Mouse (Mus musculus): ENCODE results near the gene Fntb. TPM values are rescaled to one million over a fixed set of nuclear protein-coding genes. Genes with fewer than 3 reads are reported as not detected.
A peak's percentile ranks its signal among the peaks of the same experiment; 100 is the strongest.

The Fntb gene
- polyA plus RNA-seq, 1 experiment from 2014 or later: 24.4 TPM

DNA sequence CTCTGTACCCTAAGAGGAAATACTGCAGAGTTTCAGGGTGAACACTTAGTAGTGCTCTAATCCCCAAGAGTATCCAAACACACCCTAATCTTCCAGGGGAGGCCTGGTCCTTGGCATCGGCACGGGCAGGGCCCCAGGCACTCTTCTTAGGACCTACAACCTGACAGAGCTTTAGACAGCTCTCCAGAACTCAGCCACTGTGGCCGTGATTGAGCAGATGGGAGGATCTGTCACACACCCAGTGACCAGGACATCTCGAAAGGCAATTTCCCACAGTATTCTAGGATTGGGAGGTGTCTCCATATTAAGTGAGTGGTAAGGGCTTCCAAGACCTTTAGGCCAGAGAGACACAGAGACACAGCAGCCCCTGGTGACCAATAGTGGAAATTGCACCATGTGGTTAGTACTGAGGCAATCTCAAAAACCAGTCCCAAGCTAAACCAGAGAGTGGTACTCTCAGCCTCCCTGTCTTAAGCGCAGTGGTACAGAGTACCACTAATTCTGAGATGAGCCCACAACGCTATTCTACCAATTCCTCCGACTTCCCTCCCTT is 38.4 kb downstream of the Fntb start:
- peak; percentile 76 for DNase-seq (ENCODE audit: low spot score)
- peak; percentile 55 for ATAC-seq (replicated peaks; ENCODE audit: low FRiP score, low read depth)
- Histone ChIP-seq H3K4me2 (ENCODE audit: low read length) (no peak overlapping the region), H3K9me3 (replicated peaks; ENCODE audit: low read length) (no peaks in the 10 kb centered on the region), H3K27ac (no peak overlapping the region), H3K4me1 (replicated peaks; ENCODE audit: insufficient read depth, low read length) (no peaks in the 10 kb centered on the region), H3K9ac (ENCODE audit: low read depth, low read length) (no peak overlapping the region), H3K36me3 (ENCODE audit: insufficient read depth, low read length) (no peaks in the 10 kb centered on the region), H3K27me3 (ENCODE audit: insufficient read depth, low read length) (no peaks in the 10 kb centered on the region), H3K4me3 (replicated peaks; ENCODE audit: low read depth, low read length) (no peak overlapping the region)
- WGBS: 50% methylated on average over 7 of the region's 7 CpGs
- peak; percentile 84 for TF ChIP-seq CTCF (IDR thresholded peaks at IDR 0.05; ENCODE audit: low read depth)

DNA sequence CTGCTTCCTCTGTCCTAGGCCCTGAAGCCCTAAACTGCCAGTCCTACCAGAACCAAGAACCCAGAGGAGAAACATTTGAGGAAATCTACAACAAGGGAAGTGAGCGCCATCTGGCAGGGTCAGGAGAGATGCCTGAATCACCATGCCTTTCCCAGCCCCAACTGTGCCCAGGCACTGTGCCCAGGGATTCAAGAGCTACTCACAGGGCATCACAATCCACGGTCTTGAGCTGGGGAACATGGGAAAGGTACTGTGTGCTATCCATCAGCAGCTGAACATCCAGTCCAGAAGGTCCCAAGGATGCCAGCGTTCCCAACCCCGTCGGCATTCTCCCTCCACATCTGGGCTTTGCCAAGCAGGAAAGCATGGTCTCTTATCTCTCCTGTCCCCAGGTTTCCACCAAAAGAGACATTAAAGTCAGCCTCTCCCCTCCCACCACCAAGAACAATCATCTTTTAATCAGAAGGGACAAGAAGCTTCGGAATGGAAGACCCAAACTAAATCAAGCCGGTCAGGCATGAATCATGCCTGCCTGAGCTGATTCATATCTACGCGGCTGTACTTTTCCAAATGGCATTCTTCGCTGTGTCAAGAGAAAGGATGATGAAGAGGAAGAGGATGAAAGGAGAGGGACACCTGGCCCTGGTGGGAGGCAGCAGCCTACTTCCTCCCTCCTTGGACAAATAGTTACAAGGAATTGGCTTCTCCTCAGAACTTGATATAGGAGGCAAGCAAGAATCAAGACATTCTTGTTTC is 39.8 kb downstream of the Fntb start:
- ATAC-seq (replicated peaks; ENCODE audit: low FRiP score, low read depth) (no peak), DNase-seq (ENCODE audit: low spot score) (no peak)
- no peaks in the 10 kb centered on the region for H3K27me3 ChIP-seq (ENCODE audit: insufficient read depth, low read length)
- no peak overlapping the region for H3K4me2 ChIP-seq (ENCODE audit: low read length)
- H3K4me3 ChIP-seq (replicated peaks; ENCODE audit: low read depth, low read length): no peak overlapping the region
- 79% methylated on average over 10 of the region's 10 CpGs for WGBS
- no peak overlapping the region for H3K27ac ChIP-seq
- no peaks in the 10 kb centered on the region for H3K9me3 ChIP-seq (replicated peaks; ENCODE audit: low read length)
- no peak overlapping the region for H3K9ac ChIP-seq (ENCODE audit: low read depth, low read length)
- H3K36me3 ChIP-seq (ENCODE audit: insufficient read depth, low read length): no peaks in the 10 kb centered on the region
- TF ChIP-seq CTCF (IDR thresholded peaks at IDR 0.05; ENCODE audit: low read depth): no peak
- H3K4me1 ChIP-seq (replicated peaks; ENCODE audit: insufficient read depth, low read length): no peaks in the 10 kb centered on the region

DNA sequence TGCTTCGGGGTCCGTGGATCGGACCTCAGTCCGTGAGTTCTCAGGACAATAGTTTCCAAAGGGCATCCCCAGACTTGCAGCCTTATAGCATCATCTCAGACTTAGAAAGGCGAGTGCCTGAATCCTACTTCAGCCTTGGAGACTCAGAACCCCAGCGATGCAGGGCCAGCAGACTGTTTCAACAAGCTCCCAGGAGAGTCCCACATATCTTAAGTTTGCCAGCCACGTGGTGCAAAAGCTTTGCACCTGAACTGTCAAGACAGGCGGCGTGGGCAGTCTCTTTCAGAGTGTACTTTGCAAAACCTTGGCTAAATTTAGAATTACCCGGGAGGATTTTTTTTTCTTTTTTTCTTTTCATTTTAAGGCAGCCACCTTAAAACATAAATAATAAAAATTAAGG is 42.4 kb downstream of the Fntb start:
- no peak overlapping the region for H3K4me3 ChIP-seq (replicated peaks; ENCODE audit: low read depth, low read length)
- H3K9me3 ChIP-seq (replicated peaks; ENCODE audit: low read length): no peaks in the 10 kb centered on the region
- WGBS: 77% methylated on average over 10 of the region's 10 CpGs
- H3K36me3 ChIP-seq (ENCODE audit: insufficient read depth, low read length): no peaks in the 10 kb centered on the region
- no peak overlapping the region for H3K9ac ChIP-seq (ENCODE audit: low read depth, low read length)
- H3K4me2 ChIP-seq (ENCODE audit: low read length): no peak overlapping the region
- ATAC-seq (replicated peaks; ENCODE audit: low FRiP score, low read depth) (no peak), DNase-seq (ENCODE audit: low spot score) (no peak)
- H3K27ac ChIP-seq: no peak overlapping the region
- no peak for TF ChIP-seq CTCF (IDR thresholded peaks at IDR 0.05; ENCODE audit: low read depth)
- H3K4me1 ChIP-seq (replicated peaks; ENCODE audit: insufficient read depth, low read length): no peaks in the 10 kb centered on the region
- no peaks in the 10 kb centered on the region for H3K27me3 ChIP-seq (ENCODE audit: insufficient read depth, low read length)

DNA sequence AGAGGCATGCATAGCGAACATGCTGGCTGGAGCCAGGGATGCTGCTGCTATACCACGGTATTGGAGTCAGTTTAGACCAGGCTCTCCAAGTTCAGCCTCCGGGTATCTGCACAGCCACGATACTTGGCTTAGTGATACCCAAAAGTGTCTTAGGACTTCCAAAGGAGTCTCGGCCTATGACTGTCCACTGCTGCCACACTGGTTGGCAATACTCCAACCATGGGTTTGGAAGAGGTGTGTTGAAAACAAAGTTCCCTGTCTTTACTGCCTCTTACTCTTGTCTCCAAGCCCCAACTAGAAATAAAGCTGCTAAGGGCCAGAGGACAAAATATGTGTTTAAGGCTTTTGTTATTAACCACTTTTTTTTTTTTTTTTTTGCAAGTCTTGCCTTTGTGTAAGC is 45.1 kb downstream of the Fntb start:
- H3K4me1 ChIP-seq (replicated peaks; ENCODE audit: insufficient read depth, low read length): no peaks in the 10 kb centered on the region
- 87% methylated on average over 5 of the region's 5 CpGs for WGBS
- no peak for ATAC-seq (replicated peaks; ENCODE audit: low FRiP score, low read depth)
- H3K36me3 ChIP-seq (ENCODE audit: insufficient read depth, low read length): no peaks in the 10 kb centered on the region
- no peak overlapping the region for H3K9ac ChIP-seq (ENCODE audit: low read depth, low read length)
- TF ChIP-seq CTCF (IDR thresholded peaks at IDR 0.05; ENCODE audit: low read depth): no peak
- H3K4me3 ChIP-seq (replicated peaks; ENCODE audit: low read depth, low read length): no peak overlapping the region
- no peak overlapping the region for H3K27ac ChIP-seq
- no peak overlapping the region for H3K4me2 ChIP-seq (ENCODE audit: low read length)
- H3K27me3 ChIP-seq (ENCODE audit: insufficient read depth, low read length): no peaks in the 10 kb centered on the region; the same call in 1 of the 2 replicates
- no peak for DNase-seq (ENCODE audit: low spot score)
- H3K9me3 ChIP-seq (replicated peaks; ENCODE audit: low read length): no peaks in the 10 kb centered on the region

DNA sequence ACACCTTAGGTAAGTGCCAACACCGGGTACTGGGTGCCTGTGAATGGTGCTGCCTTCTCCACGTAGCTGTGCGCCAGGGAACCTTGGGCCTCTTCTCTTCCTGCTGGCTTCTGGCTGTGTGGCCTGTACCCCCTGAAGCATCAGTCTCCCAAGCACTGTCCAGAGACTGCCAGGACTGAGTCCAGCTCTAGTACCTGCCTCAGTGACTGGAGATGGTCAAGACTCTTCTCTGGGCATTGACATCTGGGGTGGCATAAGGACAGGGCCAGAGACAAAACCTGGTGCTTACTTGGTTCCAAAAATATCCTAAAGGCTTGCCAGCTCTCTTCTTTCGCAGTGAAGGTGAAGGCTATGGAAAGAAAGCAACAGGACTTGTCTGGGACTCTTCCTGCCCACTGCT is 45.6 kb downstream of the Fntb start:
- H3K9me3 ChIP-seq (replicated peaks; ENCODE audit: low read length): no peaks in the 10 kb centered on the region
- no peak overlapping the region for H3K4me3 ChIP-seq (replicated peaks; ENCODE audit: low read depth, low read length)
- H3K36me3 ChIP-seq (ENCODE audit: insufficient read depth, low read length): no peaks in the 10 kb centered on the region
- WGBS: 97% methylated on average over 4 of the region's 4 CpGs
- DNase-seq (ENCODE audit: low spot score) (no peak), ATAC-seq (replicated peaks; ENCODE audit: low FRiP score, low read depth) (no peak)
- no peaks in the 10 kb centered on the region for H3K4me1 ChIP-seq (replicated peaks; ENCODE audit: insufficient read depth, low read length)
- TF ChIP-seq CTCF (IDR thresholded peaks at IDR 0.05; ENCODE audit: low read depth): no peak
- no peaks in the 10 kb centered on the region; the same call in 1 of the 2 replicates for H3K27me3 ChIP-seq (ENCODE audit: insufficient read depth, low read length)
- H3K4me2 ChIP-seq (ENCODE audit: low read length): no peak overlapping the region
- no peak overlapping the region for H3K27ac ChIP-seq
- H3K9ac ChIP-seq (ENCODE audit: low read depth, low read length): no peak overlapping the region

DNA sequence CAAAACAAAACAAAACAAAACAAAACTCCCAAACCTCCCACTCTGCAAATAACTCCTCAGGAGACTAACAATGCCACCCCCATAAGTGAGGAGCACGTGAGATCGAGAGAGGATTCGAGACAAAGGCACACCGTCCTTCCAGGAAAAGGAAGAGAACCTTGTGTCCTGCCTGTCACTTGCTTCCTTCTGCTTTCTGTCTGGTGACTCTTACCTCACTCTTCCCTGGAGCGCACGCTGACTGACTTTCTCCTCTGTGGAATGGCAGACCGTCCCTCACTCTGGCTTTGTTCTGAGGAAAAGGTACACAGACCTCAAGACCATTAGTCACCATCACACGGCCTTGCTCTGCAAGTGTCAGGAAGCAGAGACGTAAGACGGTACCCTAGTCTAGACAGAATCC is 48.2 kb downstream of the Fntb start:
- Histone ChIP-seq H3K9me3 (replicated peaks; ENCODE audit: low read length) (no peaks in the 10 kb centered on the region), H3K4me3 (replicated peaks; ENCODE audit: low read depth, low read length) (no peak overlapping the region), H3K4me2 (ENCODE audit: low read length) (no peak overlapping the region), H3K9ac (ENCODE audit: low read depth, low read length) (no peak overlapping the region), H3K27ac (no peak overlapping the region), H3K27me3 (ENCODE audit: insufficient read depth, low read length) (no peaks in the 10 kb centered on the region; the same call in 1 of the 2 replicates), H3K4me1 (replicated peaks; ENCODE audit: insufficient read depth, low read length) (no peaks in the 10 kb centered on the region), H3K36me3 (ENCODE audit: insufficient read depth, low read length) (no peaks in the 10 kb centered on the region)
- no peak for ATAC-seq (replicated peaks; ENCODE audit: low FRiP score, low read depth)
- no peak for TF ChIP-seq CTCF (IDR thresholded peaks at IDR 0.05; ENCODE audit: low read depth)
- DNase-seq (ENCODE audit: low spot score): no peak
- WGBS: 60% methylated on average over 10 of the region's 10 CpGs

All from kidney, postnatal 0 days (tissue).